Mouse (Mus musculus): ENCODE results near the gene Sgms2. TPM values are rescaled to one million over a fixed set of nuclear protein-coding genes. Genes with fewer than 3 reads are reported as not detected.
A peak's percentile ranks its signal among the peaks of the same experiment; 100 is the strongest.
"Not testable (repeated sequence)": the region's sequence is repeated elsewhere in the genome, so short reads cannot be mapped to it uniquely, and the experiment has no call there.

Gene Sgms2
- polyA plus RNA-seq, 1 experiment from 2014 or later = 1.3 TPM

GRCm38 (mm10) chr3:131345903-131346302 lies 145.3 kb downstream of the Sgms2 start:
- Histone ChIP-seq H3K4me2 (no peak overlapping the region), H3K36me3 (ENCODE audit: control insufficient read depth, insufficient read depth, low read length) (no peaks in the 10 kb centered on the region), H3K27ac (ENCODE audit: low read depth, low read length) (no peak overlapping the region), H3K4me3 (ENCODE audit: low read depth, low read length) (no peak overlapping the region), H3K27me3 (ENCODE audit: control insufficient read depth, insufficient read depth, low read length) (no peaks in the 10 kb centered on the region), H3K4me1 (ENCODE audit: control insufficient read depth, insufficient read depth, low read length) (no peaks in the 10 kb centered on the region), H3K9me3 (replicated peaks; ENCODE audit: control insufficient read depth, low read length) (no peaks in the 10 kb centered on the region), H3K9ac (ENCODE audit: low read depth, low read length) (no peak overlapping the region)
- no peak for ATAC-seq (replicated peaks; ENCODE audit: insufficient number of reproducible peaks, low FRiP score, low TSS enrichment)
- 91% methylated on average over 6 of the region's 6 CpGs for WGBS (ENCODE audit: insufficient replicate concordance)

- no peak for ATAC-seq (replicated peaks; ENCODE audit: insufficient number of reproducible peaks, low FRiP score, low TSS enrichment)
- 71% methylated on average over 6 of the region's 6 CpGs for WGBS (ENCODE audit: insufficient replicate concordance)
- Histone ChIP-seq H3K9ac (ENCODE audit: low read depth, low read length) (no peak overlapping the region), H3K36me3 (ENCODE audit: control insufficient read depth, insufficient read depth, low read length) (no peaks in the 10 kb centered on the region), H3K27me3 (ENCODE audit: control insufficient read depth, insufficient read depth, low read length) (no peaks in the 10 kb centered on the region), H3K4me3 (ENCODE audit: low read depth, low read length) (no peak overlapping the region), H3K27ac (ENCODE audit: low read depth, low read length) (no peak overlapping the region), H3K4me2 (no peak overlapping the region), H3K4me1 (ENCODE audit: control insufficient read depth, insufficient read depth, low read length) (no peaks in the 10 kb centered on the region), H3K9me3 (replicated peaks; ENCODE audit: control insufficient read depth, low read length) (no peaks in the 10 kb centered on the region)
These were observed 147.9 kb downstream of the Sgms2 start for GRCm38 (mm10) chr3:131343311-131343710.

- H3K4me3 ChIP-seq (ENCODE audit: low read depth, low read length) = no peak overlapping the region
- H3K4me1 ChIP-seq (ENCODE audit: control insufficient read depth, insufficient read depth, low read length) = no peaks in the 10 kb centered on the region
- ATAC-seq (replicated peaks; ENCODE audit: insufficient number of reproducible peaks, low FRiP score, low TSS enrichment) = no peak
- H3K4me2 ChIP-seq = no peak overlapping the region
- no peaks in the 10 kb centered on the region for H3K9me3 ChIP-seq (replicated peaks; ENCODE audit: control insufficient read depth, low read length)
- H3K36me3 ChIP-seq (ENCODE audit: control insufficient read depth, insufficient read depth, low read length) = no peaks in the 10 kb centered on the region
- H3K27ac ChIP-seq (ENCODE audit: low read depth, low read length) = no peak overlapping the region
- H3K27me3 ChIP-seq (ENCODE audit: control insufficient read depth, insufficient read depth, low read length) = no peaks in the 10 kb centered on the region
- H3K9ac ChIP-seq (ENCODE audit: low read depth, low read length) = no peak overlapping the region
- WGBS (ENCODE audit: insufficient replicate concordance) = 74% methylated on average over 3 of the region's 3 CpGs
These were observed 150.3 kb downstream of the Sgms2 start for GRCm38 (mm10) chr3:131340885-131341284.

- no peaks in the 10 kb centered on the region for H3K36me3 ChIP-seq (ENCODE audit: control insufficient read depth, insufficient read depth, low read length)
- H3K4me3 ChIP-seq (ENCODE audit: low read depth, low read length) = no peak overlapping the region
- H3K9ac ChIP-seq (ENCODE audit: low read depth, low read length) = no peak overlapping the region
- ATAC-seq (replicated peaks; ENCODE audit: insufficient number of reproducible peaks, low FRiP score, low TSS enrichment) = no peak
- WGBS (ENCODE audit: insufficient replicate concordance) = 81% methylated on average over 4 of the region's 4 CpGs
- no peaks in the 10 kb centered on the region for H3K27me3 ChIP-seq (ENCODE audit: control insufficient read depth, insufficient read depth, low read length)
- H3K4me1 ChIP-seq (ENCODE audit: control insufficient read depth, insufficient read depth, low read length) = peaks cover 7% of the 10 kb centered on the region; the same call in 1 of the 2 replicates
- no peak overlapping the region for H3K27ac ChIP-seq (ENCODE audit: low read depth, low read length)
- H3K4me2 ChIP-seq = no peak overlapping the region
- H3K9me3 ChIP-seq (replicated peaks; ENCODE audit: control insufficient read depth, low read length) = no peaks in the 10 kb centered on the region
These were observed 151.9 kb downstream of the Sgms2 start for GRCm38 (mm10) chr3:131339280-131339679.

GRCm38 (mm10) chr3:131337749-131338148 lies 153.5 kb downstream of the Sgms2 start:
- not testable (repeated sequence) for H3K9ac ChIP-seq (ENCODE audit: low read depth, low read length); ATAC-seq (replicated peaks; ENCODE audit: insufficient number of reproducible peaks, low FRiP score, low TSS enrichment); H3K27ac ChIP-seq (ENCODE audit: low read depth, low read length); H3K4me2 ChIP-seq; H3K9me3 ChIP-seq (replicated peaks; ENCODE audit: control insufficient read depth, low read length); H3K4me3 ChIP-seq (ENCODE audit: low read depth, low read length); H3K27me3 ChIP-seq (ENCODE audit: control insufficient read depth, insufficient read depth, low read length); H3K4me1 ChIP-seq (ENCODE audit: control insufficient read depth, insufficient read depth, low read length); H3K36me3 ChIP-seq (ENCODE audit: control insufficient read depth, insufficient read depth, low read length)
- 91% methylated on average over 7 of the region's 7 CpGs for WGBS (ENCODE audit: insufficient replicate concordance)

- no peaks in the 10 kb centered on the region for H3K27me3 ChIP-seq (ENCODE audit: control insufficient read depth, insufficient read depth, low read length)
- H3K27ac ChIP-seq (ENCODE audit: low read depth, low read length) = no peak overlapping the region
- peaks cover 8% of the 10 kb centered on the region; the same call in 1 of the 2 replicates for H3K4me1 ChIP-seq (ENCODE audit: control insufficient read depth, insufficient read depth, low read length)
- H3K9me3 ChIP-seq (replicated peaks; ENCODE audit: control insufficient read depth, low read length) = no peaks in the 10 kb centered on the region
- WGBS (ENCODE audit: insufficient replicate concordance) = 85% methylated on average over 8 of the region's 8 CpGs
- H3K4me2 ChIP-seq = no peak overlapping the region
- no peak overlapping the region for H3K9ac ChIP-seq (ENCODE audit: low read depth, low read length)
- H3K4me3 ChIP-seq (ENCODE audit: low read depth, low read length) = no peak overlapping the region
- H3K36me3 ChIP-seq (ENCODE audit: control insufficient read depth, insufficient read depth, low read length) = no peaks in the 10 kb centered on the region
- ATAC-seq (replicated peaks; ENCODE audit: insufficient number of reproducible peaks, low FRiP score, low TSS enrichment) = no peak
These were observed 154.6 kb downstream of the Sgms2 start for GRCm38 (mm10) chr3:131336629-131337028.

- Histone ChIP-seq H3K9ac (ENCODE audit: low read depth, low read length) (peak overlapping the region; percentile 46; the same call in 1 of the 2 replicates), H3K4me2 (peak overlapping the region; percentile 63), H3K4me1 (ENCODE audit: control insufficient read depth, insufficient read depth, low read length) (peaks cover 8% of the 10 kb centered on the region; the same call in 1 of the 2 replicates), H3K27me3 (ENCODE audit: control insufficient read depth, insufficient read depth, low read length) (no peaks in the 10 kb centered on the region), H3K9me3 (replicated peaks; ENCODE audit: control insufficient read depth, low read length) (no peaks in the 10 kb centered on the region), H3K4me3 (ENCODE audit: low read depth, low read length) (no peak overlapping the region), H3K27ac (ENCODE audit: low read depth, low read length) (peak overlapping the region; percentile 60; the same call in 1 of the 2 replicates), H3K36me3 (ENCODE audit: control insufficient read depth, insufficient read depth, low read length) (no peaks in the 10 kb centered on the region)
- ATAC-seq (replicated peaks; ENCODE audit: insufficient number of reproducible peaks, low FRiP score, low TSS enrichment) = no peak
- WGBS (ENCODE audit: insufficient replicate concordance) = 54% methylated on average over 8 of the region's 8 CpGs
These were observed 156.1 kb downstream of the Sgms2 start for GRCm38 (mm10) chr3:131335117-131335547.

GRCm38 (mm10) chr3:131327189-131327588 lies 164.0 kb downstream of the Sgms2 start:
- no peak overlapping the region for H3K4me2 ChIP-seq
- H3K4me3 ChIP-seq (ENCODE audit: low read depth, low read length) = no peak overlapping the region
- H3K27ac ChIP-seq (ENCODE audit: low read depth, low read length) = no peak overlapping the region
- no peak for ATAC-seq (replicated peaks; ENCODE audit: insufficient number of reproducible peaks, low FRiP score, low TSS enrichment)
- 76% methylated on average over 7 of the region's 7 CpGs for WGBS (ENCODE audit: insufficient replicate concordance)
- H3K9ac ChIP-seq (ENCODE audit: low read depth, low read length) = no peak overlapping the region
- no peaks in the 10 kb centered on the region for H3K9me3 ChIP-seq (replicated peaks; ENCODE audit: control insufficient read depth, low read length)
- no peaks in the 10 kb centered on the region for H3K4me1 ChIP-seq (ENCODE audit: control insufficient read depth, insufficient read depth, low read length)
- H3K27me3 ChIP-seq (ENCODE audit: control insufficient read depth, insufficient read depth, low read length) = no peaks in the 10 kb centered on the region
- no peaks in the 10 kb centered on the region for H3K36me3 ChIP-seq (ENCODE audit: control insufficient read depth, insufficient read depth, low read length)

GRCm38 (mm10) chr3:131326637-131327036 lies 164.6 kb downstream of the Sgms2 start:
- Histone ChIP-seq H3K27ac (ENCODE audit: low read depth, low read length) (no peak overlapping the region), H3K36me3 (ENCODE audit: control insufficient read depth, insufficient read depth, low read length) (no peaks in the 10 kb centered on the region), H3K9me3 (replicated peaks; ENCODE audit: control insufficient read depth, low read length) (no peaks in the 10 kb centered on the region), H3K4me2 (no peak overlapping the region), H3K4me3 (ENCODE audit: low read depth, low read length) (no peak overlapping the region), H3K9ac (ENCODE audit: low read depth, low read length) (no peak overlapping the region), H3K4me1 (ENCODE audit: control insufficient read depth, insufficient read depth, low read length) (no peaks in the 10 kb centered on the region), H3K27me3 (ENCODE audit: control insufficient read depth, insufficient read depth, low read length) (no peaks in the 10 kb centered on the region)
- no peak for ATAC-seq (replicated peaks; ENCODE audit: insufficient number of reproducible peaks, low FRiP score, low TSS enrichment)
- 76% methylated on average over 4 of the region's 4 CpGs for WGBS (ENCODE audit: insufficient replicate concordance)
